Mouse (Mus musculus): ENCODE measurements around the gene Cep57. TPM values are rescaled to one million over a fixed set of nuclear protein-coding genes. Genes with fewer than 3 reads are reported as not detected.

Cep57 gene
- total and polyA plus RNA-seq, 3 experiments: 98.7 to 142 (median 119) TPM

DNA sequence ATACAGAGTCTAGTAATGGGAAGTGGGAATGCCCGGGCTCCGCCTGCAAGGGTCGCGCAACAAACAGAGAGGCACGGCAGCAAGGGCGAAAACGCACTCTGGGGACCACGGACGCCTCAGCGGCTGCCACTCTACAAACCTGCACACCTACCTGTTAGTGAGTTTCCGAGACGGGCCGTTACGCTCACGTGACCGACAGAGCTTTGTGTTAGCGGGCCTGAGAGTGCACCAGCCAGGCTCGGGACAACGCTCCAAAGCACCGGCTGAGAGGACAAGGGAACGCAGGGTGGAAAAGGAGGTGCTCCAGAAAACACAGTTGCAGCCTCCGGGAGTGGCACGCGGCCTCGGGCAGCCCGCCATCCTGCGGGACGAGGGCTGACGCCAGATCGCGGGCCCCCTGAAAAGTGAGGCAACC, 509 bp downstream of the Cep57 start:
- H3K9ac ChIP-seq (ENCODE audit: control insufficient read depth, low read depth, low read length, poor library complexity, severe bottlenecking): peak overlapping the region; percentile 84
- peaks cover 41 to 42% of the 10 kb centered on the region in 2 experiments for H3K36me3 ChIP-seq (ENCODE audit: control insufficient read depth in 1 of 2, insufficient read depth in 2 of 2, low read length in 2 of 2)
- H3K79me2 ChIP-seq (ENCODE audit: control insufficient read depth, insufficient read depth, low read length, poor library complexity): peaks cover 54% of the 10 kb centered on the region
- H3K27me3 ChIP-seq (ENCODE audit: control insufficient read depth in 1 of 2, insufficient read depth in 2 of 2, low read length in 2 of 2): no peaks in the 10 kb centered on the region
- H3K4me3 ChIP-seq (ENCODE audit: control insufficient read depth in 1 of 2, insufficient read depth in 1 of 2, low read depth in 2 of 2, low read length in 2 of 2): peak overlapping the region; percentile 83 to 93
- DNase-seq (ENCODE audit: low read depth, low spot score): peak; percentile 88
- H3K4me1 ChIP-seq (ENCODE audit: control insufficient read depth in 1 of 2, insufficient read depth in 2 of 2, low read length in 2 of 2): peaks cover 16 to 18% of the 10 kb centered on the region in 2 experiments
- no peaks in the 10 kb centered on the region for H3K9me3 ChIP-seq (replicated peaks; ENCODE audit: insufficient read depth, low read length)
- H3K27ac ChIP-seq (ENCODE audit: control insufficient read depth, low read depth, low read length): peak overlapping the region; percentile 83
- TF ChIP-seq MYC (IDR thresholded peaks at IDR 0.05; ENCODE audit: low read depth, low read length): no peak

DNA sequence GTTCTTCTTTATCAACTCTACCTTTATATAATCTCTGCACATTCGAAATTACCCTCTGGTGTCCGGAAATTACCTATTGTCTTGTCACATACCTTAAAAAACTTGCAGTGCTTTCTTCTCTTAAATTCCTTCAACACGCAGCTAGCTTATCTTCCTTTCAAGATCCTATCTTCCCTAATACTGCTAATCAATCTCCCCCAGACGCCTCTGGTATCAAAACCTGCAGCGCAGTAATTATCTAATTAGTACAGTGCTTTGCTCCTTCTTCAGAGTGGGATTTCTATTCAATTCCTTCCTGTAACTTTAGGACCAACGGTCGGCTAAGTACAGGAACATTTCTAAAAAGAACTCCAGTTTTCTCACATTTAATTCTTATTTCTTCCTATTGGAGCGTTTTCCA, 1.0 kb downstream of the Cep57 start:
- Histone ChIP-seq H3K27me3 (ENCODE audit: control insufficient read depth in 1 of 2, insufficient read depth in 2 of 2, low read length in 2 of 2) (no peaks in the 10 kb centered on the region), H3K27ac (ENCODE audit: control insufficient read depth, low read depth, low read length) (peak overlapping the region; percentile 83), H3K4me3 (ENCODE audit: control insufficient read depth in 1 of 2, insufficient read depth in 1 of 2, low read depth in 2 of 2, low read length in 2 of 2) (peak overlapping the region; percentile 83 to 93), H3K9ac (ENCODE audit: control insufficient read depth, low read depth, low read length, poor library complexity, severe bottlenecking) (peak overlapping the region; percentile 84), H3K4me1 (ENCODE audit: control insufficient read depth in 1 of 2, insufficient read depth in 2 of 2, low read length in 2 of 2) (peaks cover 16 to 18% of the 10 kb centered on the region in 2 experiments), H3K36me3 (ENCODE audit: control insufficient read depth in 1 of 2, insufficient read depth in 2 of 2, low read length in 2 of 2) (peaks cover 38 to 42% of the 10 kb centered on the region in 2 experiments), H3K79me2 (ENCODE audit: control insufficient read depth, insufficient read depth, low read length, poor library complexity) (peaks cover 51% of the 10 kb centered on the region), H3K9me3 (replicated peaks; ENCODE audit: insufficient read depth, low read length) (no peaks in the 10 kb centered on the region)
- peak; percentile 68 for DNase-seq (ENCODE audit: low read depth, low spot score)
- peak; percentile 85 for TF ChIP-seq TAL1 (IDR thresholded peaks at IDR 0.05; ENCODE audit: low read length)
- TF ChIP-seq TBP (IDR thresholded peaks at IDR 0.05; ENCODE audit: low read depth, low read length): no peak

DNA sequence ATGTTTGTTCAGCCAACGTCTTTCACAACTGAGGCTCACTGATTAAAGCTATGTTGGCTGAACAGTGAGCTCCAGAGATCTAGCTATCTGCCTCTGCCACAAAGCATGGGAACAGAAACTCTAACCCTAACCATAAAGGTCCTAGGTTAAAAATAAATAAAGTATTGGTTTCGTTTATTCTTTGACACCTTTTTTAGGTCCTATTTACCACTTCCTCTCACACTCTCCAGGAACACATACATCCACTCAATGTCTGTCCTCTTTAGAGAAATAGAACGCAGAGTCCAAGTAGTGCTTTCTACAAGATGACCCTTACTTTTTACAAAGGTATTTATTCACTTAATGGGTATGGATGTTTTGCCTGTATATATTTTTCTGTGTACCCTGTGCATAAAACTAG, 6.1 kb downstream of the Cep57 start:
- H3K36me3 ChIP-seq (ENCODE audit: control insufficient read depth in 1 of 2, insufficient read depth in 2 of 2, low read length in 2 of 2): peaks cover 23 to 75% of the 10 kb centered on the region in 2 experiments
- no peak overlapping the region for H3K9ac ChIP-seq (ENCODE audit: control insufficient read depth, low read depth, low read length, poor library complexity, severe bottlenecking)
- H3K27me3 ChIP-seq (ENCODE audit: control insufficient read depth in 1 of 2, insufficient read depth in 2 of 2, low read length in 2 of 2): no peaks in the 10 kb centered on the region
- H3K4me3 ChIP-seq (ENCODE audit: control insufficient read depth in 1 of 2, insufficient read depth in 1 of 2, low read depth in 2 of 2, low read length in 2 of 2): no peak overlapping the region
- peaks cover 13 to 15% of the 10 kb centered on the region in 2 experiments for H3K4me1 ChIP-seq (ENCODE audit: control insufficient read depth in 1 of 2, insufficient read depth in 2 of 2, low read length in 2 of 2)
- no peaks in the 10 kb centered on the region for H3K9me3 ChIP-seq (replicated peaks; ENCODE audit: insufficient read depth, low read length)
- no peak for DNase-seq (ENCODE audit: low read depth, low spot score)
- peaks cover 32% of the 10 kb centered on the region for H3K79me2 ChIP-seq (ENCODE audit: control insufficient read depth, insufficient read depth, low read length, poor library complexity)
- no peak for TF ChIP-seq KAT2A (conservative IDR thresholded peaks at IDR 0.05; ENCODE audit: low read depth, low read length)
- no peak for TF ChIP-seq BHLHE40 (IDR thresholded peaks at IDR 0.05; ENCODE audit: borderline replicate concordance, low read depth, low read length)
- H3K27ac ChIP-seq (ENCODE audit: control insufficient read depth, low read depth, low read length): no peak overlapping the region

DNA sequence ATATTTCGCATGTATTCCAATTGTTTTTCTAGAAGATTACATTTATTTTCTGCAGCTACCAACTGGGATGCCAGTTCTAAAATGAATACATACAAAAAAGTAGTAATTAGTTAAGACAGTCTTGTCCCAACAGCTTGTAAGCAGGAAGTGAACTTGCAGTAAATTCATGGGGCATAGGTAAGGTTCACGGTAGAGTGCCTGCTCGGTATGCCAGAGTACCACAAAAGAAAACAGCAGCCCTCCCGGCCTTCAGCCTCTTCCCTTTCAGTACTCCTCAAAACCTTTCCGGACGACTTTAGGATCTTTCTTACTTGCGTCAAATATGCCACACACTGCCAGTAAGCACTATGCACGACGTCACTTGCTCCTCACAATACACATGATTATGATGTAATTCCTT, 8.5 kb downstream of the Cep57 start:
- H3K4me1 ChIP-seq (ENCODE audit: control insufficient read depth in 1 of 2, insufficient read depth in 2 of 2, low read length in 2 of 2): peaks cover 0 to 3% of the 10 kb centered on the region in 2 experiments; a peak in 1 of 4 replicates
- no peak overlapping the region for H3K4me3 ChIP-seq (ENCODE audit: control insufficient read depth in 1 of 2, insufficient read depth in 1 of 2, low read depth in 2 of 2, low read length in 2 of 2)
- peaks cover 1 to 87% of the 10 kb centered on the region in 2 experiments; a peak in 2 of 4 replicates for H3K36me3 ChIP-seq (ENCODE audit: control insufficient read depth in 1 of 2, insufficient read depth in 2 of 2, low read length in 2 of 2)
- H3K79me2 ChIP-seq (ENCODE audit: control insufficient read depth, insufficient read depth, low read length, poor library complexity): peaks cover 15% of the 10 kb centered on the region
- no peak overlapping the region for H3K9ac ChIP-seq (ENCODE audit: control insufficient read depth, low read depth, low read length, poor library complexity, severe bottlenecking)
- DNase-seq (ENCODE audit: low read depth, low spot score): no peak
- H3K27ac ChIP-seq (ENCODE audit: control insufficient read depth, low read depth, low read length): no peak overlapping the region
- TF ChIP-seq ETS1 (IDR thresholded peaks at IDR 0.05; ENCODE audit: low read depth, low read length) (no peak), CTCF (IDR thresholded peaks at IDR 0.05 in 2 of 3, conservative IDR thresholded peaks at IDR 0.05 in 1 of 3; ENCODE audit: control insufficient read depth in 1 of 3, insufficient read depth in 1 of 3, low read depth in 2 of 3, low read length in 3 of 3, poor library complexity in 1 of 3, severe bottlenecking in 1 of 3) (no peak), GATA1 (IDR thresholded peaks at IDR 0.05; ENCODE audit: low read depth, low read length) (no peak), MXI1 (IDR thresholded peaks at IDR 0.05; ENCODE audit: low read depth, low read length) (no peak), MAFK (IDR thresholded peaks at IDR 0.05; ENCODE audit: borderline replicate concordance, low read depth, low read length) (no peak), BHLHE40 (IDR thresholded peaks at IDR 0.05; ENCODE audit: borderline replicate concordance, low read depth, low read length) (no peak), RAD21 (IDR thresholded peaks at IDR 0.05; ENCODE audit: low read depth, low read length) (no peak), MAX (IDR thresholded peaks at IDR 0.05; ENCODE audit: low read length) (no peak), NELFE (IDR thresholded peaks at IDR 0.05; ENCODE audit: low read depth, low read length) (no peak)
- H3K9me3 ChIP-seq (replicated peaks; ENCODE audit: insufficient read depth, low read length): no peaks in the 10 kb centered on the region
- no peaks in the 10 kb centered on the region for H3K27me3 ChIP-seq (ENCODE audit: control insufficient read depth in 1 of 2, insufficient read depth in 2 of 2, low read length in 2 of 2)
